Mouse (Mus musculus) mouse embryonic stem cell (cell line): ENCODE data around the gene Nol4l.

Experiments used
- in situ Hi-C, 2 experiments: fragments of 300-500 bp; cut with MboI; formaldehyde crosslinking; loops; 1 replicate in 1 of 2; 3 replicates in 1 of 2; pipeline ENCODE4 v1.14.3; 2019 to 2020; ENCODE audit warnings: low sequenced_read_pairs in 2 of 2, low pct_unique_long_range_greater_than_20kb in 1 of 2, mixed read lengths in 1 of 2; ENCODE audit not compliant: unreplicated experiment in 1 of 2

Nol4l gene

DNA sequence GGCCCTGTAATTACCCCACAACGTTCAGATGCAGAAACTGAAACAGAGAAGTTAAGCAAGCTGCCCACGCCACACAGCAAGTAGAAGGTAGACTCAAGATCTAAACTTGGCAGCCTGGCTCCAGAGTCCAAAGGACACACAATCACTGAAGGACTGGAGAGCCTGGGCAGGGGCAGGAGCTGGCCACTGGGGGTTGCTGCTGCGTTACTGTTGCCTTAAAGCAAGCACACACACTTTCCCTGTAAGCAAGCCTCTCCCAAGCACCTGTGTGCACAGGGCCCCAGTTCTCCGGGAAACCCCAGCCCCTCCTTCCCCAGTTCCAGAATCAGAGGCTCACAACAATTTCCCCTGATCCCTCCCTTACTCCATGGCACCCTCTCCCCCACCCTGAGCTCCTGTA lies 12.8 kb downstream of the Nol4l start:
- in situ Hi-C loops: no loop called here

DNA sequence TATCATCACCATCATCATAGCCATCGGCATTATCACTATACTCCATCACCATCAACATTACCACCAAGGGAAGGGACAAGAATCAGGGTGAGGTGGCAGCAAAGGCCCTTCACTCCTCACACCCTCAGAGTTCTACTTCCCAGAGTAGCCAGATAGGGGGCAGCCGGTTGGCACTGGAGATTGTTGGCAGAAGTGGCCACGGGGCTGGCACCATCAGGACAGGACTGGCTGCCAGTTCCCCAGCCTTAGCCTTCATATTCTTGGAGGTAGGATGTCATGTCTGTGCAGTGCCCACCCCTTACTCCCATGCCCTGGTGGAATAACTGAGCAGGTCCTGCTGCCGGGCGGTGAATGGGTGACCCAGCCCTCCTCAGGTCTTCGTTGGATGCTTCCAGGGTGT lies 14.2 kb downstream of the Nol4l start:
- in situ Hi-C loops: no loop called here

DNA sequence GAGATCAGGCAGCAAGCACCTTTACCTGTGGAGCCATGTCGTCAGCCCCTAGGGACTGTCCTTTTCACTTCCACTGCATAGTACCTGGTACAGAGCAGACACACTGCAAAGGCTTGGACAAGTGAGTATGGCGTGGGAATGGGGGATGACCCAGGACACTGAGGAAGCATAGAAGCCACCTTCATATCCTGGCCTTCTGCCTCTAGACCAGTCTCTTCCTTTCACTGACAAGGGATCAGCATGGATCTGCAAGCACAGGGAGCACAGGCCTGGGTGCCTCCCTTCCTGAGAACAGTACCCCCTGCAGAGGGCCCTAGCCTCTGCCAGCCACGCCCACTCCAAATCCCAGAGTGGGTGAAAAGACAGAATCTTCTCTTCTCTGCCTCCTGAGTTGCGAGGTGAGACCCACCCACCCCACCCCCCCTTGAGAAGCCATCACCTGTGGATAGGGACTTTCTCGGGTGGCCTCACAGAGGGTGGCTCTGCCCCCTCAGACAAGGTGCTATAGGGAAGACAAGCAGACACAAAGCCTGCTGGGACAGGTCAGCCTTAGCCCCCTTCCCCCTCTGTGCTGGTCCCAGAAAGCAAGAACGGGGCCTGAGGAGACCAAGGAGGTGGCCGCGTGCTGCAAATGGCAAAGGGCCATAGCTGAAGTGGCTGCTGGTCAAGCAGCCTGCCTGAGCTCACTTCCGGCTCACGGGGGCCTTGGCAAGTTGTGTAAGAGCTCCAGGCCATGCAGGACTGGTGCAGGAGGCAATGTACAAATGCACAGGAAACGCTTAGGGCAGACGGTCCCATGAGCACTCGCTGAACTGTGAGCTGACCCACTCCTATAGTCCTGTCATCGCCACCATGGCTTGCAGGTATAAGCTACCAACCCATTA lies 15.0 kb downstream of the Nol4l start:
- in situ Hi-C loops: no loop called here

DNA sequence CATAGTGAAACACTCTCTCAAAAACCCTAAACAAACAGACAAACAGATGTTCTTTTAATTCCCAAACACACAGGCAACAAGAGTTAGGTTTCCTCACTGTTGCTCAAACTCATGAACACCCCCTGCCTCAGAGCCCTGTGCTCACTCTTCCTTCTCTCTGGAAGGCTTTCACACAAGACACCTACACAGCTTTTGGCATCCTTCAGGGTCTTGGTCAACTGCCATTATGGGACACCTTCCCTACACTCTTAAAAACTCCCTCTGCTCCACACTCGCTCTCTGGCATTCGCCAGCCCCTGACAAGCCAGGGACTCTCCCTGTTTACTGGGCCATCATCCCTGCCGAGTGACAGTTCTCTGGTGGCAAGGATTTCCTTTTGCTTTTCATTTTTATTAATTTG lies 15.8 kb downstream of the Nol4l start:
- in situ Hi-C loops: no loop called here

DNA sequence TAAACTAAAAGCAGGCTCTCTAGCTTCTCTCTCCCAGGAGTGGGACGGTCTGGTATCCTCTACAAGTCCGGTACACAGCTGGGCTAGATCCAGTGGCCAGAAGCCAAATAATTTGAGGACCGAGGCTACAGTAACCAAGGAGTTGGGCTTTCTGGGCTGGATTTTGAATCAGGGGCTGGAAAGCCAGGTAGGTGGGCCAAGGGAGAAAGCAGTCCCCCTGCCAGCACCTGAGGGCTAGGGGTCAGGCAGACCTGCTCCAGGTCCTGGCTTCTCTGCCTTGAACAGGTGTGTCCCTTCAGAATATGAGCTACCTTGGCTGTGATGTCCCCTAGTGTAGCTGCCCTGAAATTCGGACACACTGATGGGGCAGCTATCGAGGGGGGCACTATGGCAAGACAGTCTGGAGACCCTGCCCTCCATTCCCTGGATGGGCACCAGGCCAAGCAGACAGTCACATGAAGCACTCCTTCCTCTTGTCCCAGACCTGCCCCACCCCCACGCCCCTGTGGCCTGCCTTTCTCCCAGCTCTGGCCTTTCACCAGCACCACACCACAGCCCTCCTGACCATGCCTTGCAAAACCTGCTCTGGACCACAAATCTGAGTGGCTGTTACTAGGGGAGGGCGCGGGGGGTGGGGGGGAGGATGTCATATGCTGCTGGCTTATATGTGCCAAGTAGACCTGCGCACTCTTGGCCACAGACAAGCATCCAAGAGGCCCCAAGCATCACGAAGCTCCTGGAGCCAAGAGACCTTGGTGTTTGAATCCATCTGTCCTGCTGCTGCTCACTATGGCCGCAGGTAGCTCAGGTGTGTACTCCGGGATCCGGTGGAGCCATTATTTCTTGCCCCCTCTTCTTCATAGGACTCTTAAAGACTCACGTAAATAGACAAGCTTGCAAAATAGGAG lies 17.1 kb downstream of the Nol4l start:
- in situ Hi-C loops: no loop called here

DNA sequence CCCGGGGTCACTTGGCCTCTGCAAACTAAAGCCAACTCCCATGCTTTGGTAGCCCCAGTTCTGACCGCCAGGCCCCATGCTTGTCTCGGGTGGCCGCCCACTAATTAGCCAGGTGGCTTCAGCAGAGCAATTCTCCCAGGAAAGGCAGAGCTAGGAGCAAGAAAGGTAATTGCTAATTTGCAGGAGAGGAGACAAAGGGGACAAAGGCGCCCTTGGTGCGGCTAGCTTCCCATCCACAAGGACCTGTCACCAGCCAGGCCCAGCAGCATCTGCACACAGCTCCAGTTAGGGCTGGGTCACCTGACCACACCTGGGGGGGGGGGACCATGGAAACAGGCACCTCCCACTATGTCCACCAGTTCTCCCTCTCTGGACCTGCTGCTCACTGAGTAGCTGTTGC lies 18.2 kb downstream of the Nol4l start:
- in situ Hi-C loops: no loop called here

DNA sequence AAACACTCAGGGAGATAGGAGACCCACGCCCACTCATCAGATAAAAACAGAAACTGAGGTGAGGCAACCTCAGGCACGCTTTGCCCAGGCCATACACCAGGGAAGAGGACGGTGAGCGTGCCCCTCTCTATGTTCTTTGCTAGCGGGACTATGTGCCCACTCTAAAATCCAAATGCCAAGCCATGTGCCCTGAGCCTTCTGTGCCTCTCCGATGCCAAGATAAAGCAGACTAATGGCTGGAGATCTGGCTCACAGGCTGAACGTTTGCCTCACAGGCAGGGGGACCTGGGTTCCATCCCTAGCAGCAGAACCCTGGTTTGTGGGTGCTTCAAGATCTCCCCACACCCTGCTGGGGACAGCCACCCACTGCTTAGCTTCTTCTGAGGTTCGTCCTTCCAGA lies 19.6 kb downstream of the Nol4l start:
- in situ Hi-C loops: no loop called here

DNA sequence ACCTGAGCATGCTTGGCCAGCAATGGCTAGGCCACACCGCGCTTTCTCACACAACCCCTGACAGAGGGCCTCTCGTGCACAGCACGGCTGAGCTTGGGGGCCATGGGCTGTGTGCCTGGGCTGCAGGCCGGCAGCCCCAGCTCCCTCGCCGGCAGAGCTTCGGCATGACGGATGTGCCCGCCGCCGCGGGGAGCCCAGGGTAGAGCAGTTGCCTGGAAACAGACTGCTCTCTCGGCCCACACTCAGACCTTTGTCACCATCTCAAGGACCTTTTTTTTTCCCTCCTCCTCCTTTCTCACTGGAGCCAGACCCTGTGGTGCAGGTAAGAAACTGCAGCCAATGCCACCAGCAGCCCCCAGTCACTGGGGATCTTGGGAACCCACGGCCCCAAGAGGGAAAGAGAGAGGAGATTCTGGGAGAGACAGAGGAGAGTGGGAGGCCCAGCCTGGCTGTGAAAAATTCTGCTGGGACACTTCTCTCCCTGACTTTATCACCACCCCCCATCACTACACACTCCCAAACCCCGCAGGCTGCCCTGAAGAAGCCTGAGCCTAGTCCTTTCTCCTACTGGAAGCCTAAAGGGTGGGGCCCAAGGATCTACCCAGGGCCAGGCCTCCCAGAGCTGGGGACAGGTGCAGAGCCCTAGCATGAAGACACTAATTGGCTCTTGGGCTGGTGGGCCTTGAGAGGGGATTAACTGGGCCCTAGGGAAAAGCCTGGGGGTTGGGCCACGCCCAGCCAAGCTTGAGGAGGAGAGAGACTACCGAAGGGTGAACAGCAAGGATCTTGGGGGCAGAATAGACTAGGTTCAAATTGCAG lies 20.4 kb downstream of the Nol4l start:
- in situ Hi-C loops: no loop called here

DNA sequence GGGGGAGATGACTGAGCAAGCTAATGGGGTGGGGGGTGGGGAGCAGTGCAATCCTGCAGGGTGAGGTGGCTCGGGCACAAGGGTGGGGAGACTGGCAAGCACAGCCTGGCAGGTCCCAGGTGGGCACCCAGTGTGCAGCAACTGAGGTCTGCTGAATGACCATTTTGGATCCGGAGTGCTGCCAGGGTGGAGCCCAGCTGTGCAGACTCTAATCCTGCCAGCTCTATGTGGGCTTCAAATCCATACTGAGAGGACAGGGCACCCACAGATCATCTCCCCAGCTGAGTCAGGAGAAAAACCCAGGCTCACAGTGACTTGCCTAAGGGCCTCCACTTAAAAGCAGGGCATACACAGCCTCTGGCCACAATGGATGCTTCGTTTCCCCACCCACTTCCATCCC lies 21.4 kb downstream of the Nol4l start:
- in situ Hi-C loops: no loop called here

DNA sequence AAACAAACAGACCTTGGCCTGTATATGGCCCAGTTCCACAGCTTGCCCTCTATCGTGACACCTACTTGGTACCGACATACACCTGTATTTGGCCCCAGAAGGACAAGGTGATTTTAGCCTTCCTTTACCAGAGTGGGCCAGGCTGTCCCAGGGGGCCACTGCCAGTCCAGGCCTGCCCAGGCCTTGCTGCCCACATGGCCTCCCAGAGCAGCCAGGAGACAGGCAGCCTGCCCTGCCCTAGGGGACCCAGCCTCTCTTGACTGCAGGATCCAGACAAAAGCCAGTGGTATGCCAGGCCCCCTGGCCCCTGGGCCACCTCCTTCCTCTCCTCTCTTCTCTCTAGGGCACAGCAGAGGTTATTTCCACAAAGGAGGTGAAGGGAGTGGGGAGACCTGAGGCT lies 21.8 kb downstream of the Nol4l start:
- in situ Hi-C loops: no loop called here

DNA sequence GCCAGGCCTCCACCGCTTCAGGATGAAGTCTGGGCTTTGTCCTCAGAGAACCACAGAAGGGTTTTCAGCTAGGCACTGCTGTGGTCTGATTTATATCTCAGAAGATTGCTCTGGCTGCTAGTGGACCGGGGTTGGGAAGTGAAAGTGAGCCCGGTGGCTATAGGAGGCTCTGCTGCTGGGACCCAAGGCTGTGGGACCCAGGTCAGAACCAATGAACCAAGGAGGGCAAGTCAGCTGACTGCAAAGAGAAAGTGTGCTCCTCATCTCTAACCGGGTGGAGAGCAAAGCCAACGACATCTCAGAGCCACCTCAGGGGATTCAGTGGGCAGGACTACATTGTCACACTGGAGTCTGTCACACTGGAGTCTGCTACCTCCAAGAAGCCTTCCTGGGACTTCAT lies 23.4 kb downstream of the Nol4l start:
- in situ Hi-C loops: no loop called here

DNA sequence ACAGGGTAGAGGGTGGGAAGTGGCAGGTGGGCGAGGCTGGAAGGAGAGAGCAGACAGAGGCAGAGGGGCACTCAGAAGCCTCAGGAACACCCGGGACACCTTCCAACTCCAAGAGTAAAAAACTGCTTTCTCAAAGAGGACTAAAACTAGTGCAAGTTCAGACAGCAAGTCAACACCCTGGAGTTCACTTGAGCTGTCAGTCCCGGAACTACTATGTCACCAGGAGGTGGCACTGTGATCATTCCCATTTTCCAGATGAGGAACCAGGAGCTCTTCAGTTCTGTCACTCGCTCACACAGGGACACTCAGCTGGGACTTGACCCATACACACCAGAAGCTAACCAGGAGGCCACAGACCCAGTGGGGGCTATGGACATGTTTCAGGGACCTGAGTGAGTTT lies 30.6 kb downstream of the Nol4l start:
- in situ Hi-C loops: loop anchor here (25.0 kb wide), 1 partner anchor 88 kb away; no protein-coding TSS in a partner anchor

DNA sequence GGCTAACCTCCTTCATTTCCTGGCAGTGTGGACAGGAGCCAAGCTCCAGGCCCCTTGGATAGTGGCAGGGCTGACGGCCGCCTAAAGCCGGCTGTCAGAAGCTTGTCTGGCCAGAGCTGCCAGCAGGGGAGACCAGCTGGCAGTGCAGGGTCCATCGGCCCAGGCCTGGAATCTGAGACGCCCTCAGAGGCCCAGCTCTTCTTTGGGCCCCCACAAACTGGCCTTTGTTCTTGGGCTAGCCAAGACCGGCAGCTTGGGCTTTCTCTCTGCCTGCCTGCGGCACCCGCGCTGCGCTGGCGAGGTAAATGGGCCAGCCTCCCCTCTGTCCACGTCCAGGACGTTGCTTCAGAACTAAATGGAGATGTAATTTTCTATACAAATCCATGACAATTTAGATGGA lies 32.9 kb downstream of the Nol4l start:
- in situ Hi-C loops: loop anchor here (25.0 kb wide), 1 partner anchor 90 kb away; no protein-coding TSS in a partner anchor

DNA sequence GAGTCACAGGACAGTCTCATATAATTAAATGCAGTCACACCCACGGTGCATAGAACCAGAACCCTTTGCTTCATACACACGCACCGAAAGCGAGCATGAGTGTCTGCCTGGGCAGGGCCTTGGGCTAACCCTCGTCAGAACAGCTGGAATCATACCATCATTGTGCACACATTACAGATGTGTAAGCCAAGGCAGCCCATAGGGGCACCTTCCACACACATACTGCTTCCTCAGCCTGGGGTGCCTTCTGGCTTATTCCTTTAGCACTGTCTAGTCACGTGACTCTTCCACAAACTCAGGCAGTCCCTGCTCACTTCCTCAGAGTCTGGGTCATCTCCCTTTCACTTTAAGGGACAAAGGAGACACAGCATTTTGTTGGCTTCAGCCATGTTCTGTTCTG lies 33.5 kb downstream of the Nol4l start:
- in situ Hi-C loops: loop anchor here (25.0 kb wide), 1 partner anchor 91 kb away; no protein-coding TSS in a partner anchor

DNA sequence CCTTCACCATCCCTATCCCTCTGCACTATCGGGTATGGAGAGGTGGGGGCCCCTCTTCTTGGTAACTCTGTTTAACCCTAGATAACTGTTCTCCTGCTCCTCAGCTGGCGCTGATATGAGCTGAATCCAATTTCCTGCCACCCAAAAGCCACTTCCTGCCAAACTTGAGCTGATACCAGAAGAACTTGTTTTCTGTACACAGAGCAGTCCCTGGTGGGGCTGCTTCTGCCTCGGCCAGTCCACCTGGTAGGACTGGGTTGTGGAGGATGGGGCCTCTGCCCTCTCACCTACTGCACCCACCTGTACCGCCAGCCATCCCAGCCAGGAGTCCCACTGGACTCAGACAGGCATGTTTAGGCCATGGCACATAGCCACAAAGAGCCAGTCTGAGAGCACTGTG lies 34.0 kb downstream of the Nol4l start:
- in situ Hi-C loops: loop anchor here (25.0 kb wide), 1 partner anchor 91 kb away; no protein-coding TSS in a partner anchor

DNA sequence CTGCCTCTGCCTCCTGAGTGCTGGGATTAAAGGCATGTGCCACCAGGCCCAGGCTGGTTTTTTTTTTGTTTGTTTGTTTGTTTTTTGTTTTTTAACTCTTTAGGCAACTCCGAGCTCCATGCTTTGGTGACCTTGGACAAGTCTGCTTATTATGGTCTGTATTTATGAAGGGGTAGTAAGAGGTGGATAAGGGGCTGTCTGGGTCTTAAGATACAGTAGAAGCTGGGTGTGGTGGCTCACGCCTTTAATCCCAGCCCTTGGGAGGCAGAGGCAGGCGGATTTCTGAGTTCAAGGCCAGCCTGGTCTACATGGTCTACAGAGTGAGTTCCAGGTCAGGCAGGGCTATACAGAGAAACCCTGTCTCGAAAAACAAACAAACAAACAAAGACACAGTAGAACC lies 34.4 kb downstream of the Nol4l start:
- in situ Hi-C loops: loop anchor here (25.0 kb wide), 1 partner anchor 92 kb away; no protein-coding TSS in a partner anchor

DNA sequence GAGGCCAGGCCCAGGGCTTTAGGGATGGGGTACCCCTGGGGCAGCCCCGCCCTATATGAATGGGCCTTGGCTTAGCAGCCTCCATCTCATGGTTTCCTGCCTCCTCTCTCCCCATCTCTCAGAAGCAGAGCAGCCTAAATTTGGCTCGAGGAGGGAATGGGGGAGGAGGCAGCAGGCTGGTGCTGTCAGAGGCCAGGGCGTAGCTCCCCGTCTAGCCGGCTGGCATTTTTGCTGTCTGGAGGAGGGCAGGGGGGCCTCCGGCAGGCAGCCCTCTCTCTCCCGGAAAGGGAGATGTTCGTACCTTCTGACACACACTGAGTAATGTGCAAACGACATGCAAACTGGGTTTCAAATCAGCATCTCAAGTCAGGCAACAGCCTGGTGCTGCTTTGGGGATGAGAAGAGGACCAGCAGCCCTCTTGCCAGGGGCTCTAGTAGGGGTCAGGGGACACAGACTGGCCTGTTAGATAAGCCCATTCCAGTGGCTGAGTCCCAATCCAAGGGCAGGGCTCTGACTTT lies 35.4 kb downstream of the Nol4l start:
- in situ Hi-C loops: loop anchor here (25.0 kb wide), 1 partner anchor 93 kb away; no protein-coding TSS in a partner anchor

DNA sequence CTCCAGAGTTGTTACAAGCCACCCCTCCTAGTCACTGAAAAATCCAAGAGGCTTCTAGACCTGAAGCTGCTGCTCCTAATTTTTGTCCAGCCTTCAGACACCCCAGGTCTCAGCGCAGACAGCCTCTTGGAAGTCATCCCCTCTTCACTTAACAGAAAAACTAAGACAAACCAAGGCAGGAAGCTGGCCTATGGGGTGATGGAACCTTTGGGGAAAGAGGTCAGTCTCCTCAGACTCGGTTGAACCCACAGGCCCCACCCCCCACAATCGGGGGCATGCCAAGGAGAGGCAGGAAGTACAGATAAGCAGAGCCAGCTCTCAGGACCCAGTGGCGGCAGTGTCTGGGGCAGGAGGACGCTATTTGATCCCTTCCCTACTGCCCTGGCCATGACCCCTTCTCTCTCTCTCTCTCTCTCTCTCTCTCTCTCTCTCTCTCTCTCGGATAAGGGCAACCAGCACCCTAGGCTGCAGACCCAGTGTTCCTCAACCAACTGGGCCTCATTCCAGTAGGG lies 35.9 kb downstream of the Nol4l start:
- in situ Hi-C loops: loop anchor here (25.0 kb wide), 1 partner anchor 93 kb away; no protein-coding TSS in a partner anchor
